Comparison of ENCODE assay signal across 32 mouse cellular contexts in the genomic region with DNA sequence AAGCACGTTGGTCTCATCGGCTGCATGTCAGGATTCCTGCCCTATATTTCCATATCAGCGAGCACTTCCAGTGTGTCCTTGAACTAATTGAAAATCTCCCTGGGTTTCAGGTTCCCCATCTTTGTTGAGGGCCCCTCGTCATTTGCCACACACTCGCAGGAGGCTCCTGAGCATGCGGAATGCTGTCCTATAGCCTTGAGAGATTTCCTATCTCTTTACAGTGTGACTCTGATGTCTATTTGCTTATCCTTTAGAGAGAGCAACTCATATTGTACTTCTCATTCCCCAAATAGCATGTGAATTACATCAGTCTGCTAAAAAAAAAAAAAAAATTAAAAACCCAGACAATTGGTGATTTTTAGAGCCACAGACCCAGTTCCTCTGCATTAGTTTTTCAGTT.
DNase-seq lines count a peak whose midpoint lies in the region; ATAC-seq lines count a peak whose summit lies in the region.
"Had no signal": no experiment of that assay in that cellular context is flagged by ENCODE, and none has a peak within 500 bp of the region (broad histone marks: within the 10 kb centered on the region; RNA-seq: fewer than 3 reads in every experiment).

No protein-coding gene starts in this region.

- no peak for ATAC-seq in heart, embryonic 13.5 days (ENCODE audit: extremely low read depth, insufficient number of reproducible peaks, low FRiP score, low TSS enrichment)
- ATAC-seq: hindbrain, postnatal 0 days; intestine, embryonic 15.5 days; liver, embryonic 12.5 days; liver, postnatal 0 days; lung, postnatal 0 days had no signal

- peaks cover 11% of the 10 kb centered on the region for H3K4me1 ChIP-seq in heart, embryonic 13.5 days
- H3K4me1 ChIP-seq: intestine, embryonic 15.5 days; liver, embryonic 12.5 days had no signal

- peak overlapping the region; percentile 37 for H3K4me2 ChIP-seq in heart, embryonic 13.5 days
- H3K4me2 ChIP-seq: embryonic facial prominence, embryonic 13.5 days; heart, embryonic 15.5 days; hindbrain, embryonic 12.5 days; intestine, embryonic 15.5 days; liver, embryonic 12.5 days had no signal

- peak; percentile 2 for DNase-seq in adrenal gland, postnatal 10 days
- DNase-seq in adrenal gland, postnatal 25 days: no peak
- no peak for DNase-seq in heart, postnatal 4 days
- peak; percentile 7 to 8 for DNase-seq in left cerebral cortex, postnatal 36 days (ENCODE audit: low spot score in 2 of 2)
- no peak for DNase-seq in left cerebral cortex, postnatal 4 days
- DNase-seq in right cerebral cortex, postnatal 25 days: peak; percentile 6
- no peak for DNase-seq in right cerebral cortex, postnatal 14 days
- DNase-seq: adrenal gland, adult 8-10 months; cerebellum, adult 11-12 months; cerebellum, adult 9-11 months; gastrocnemius, adult 2 months; gastrocnemius, postnatal 36 days; heart, adult 18-20 months; kidney, adult 8-10 months; kidney, postnatal 10 days; liver, postnatal 0 days; right cerebral cortex, postnatal 4 days; thymus, adult 18-20 months; thymus, postnatal 25 days had no signal

- H3K9ac ChIP-seq in heart, embryonic 13.5 days: no peak overlapping the region
- H3K9ac ChIP-seq: embryonic facial prominence, embryonic 13.5 days; heart, embryonic 15.5 days; hindbrain, embryonic 12.5 days; intestine, embryonic 15.5 days; liver, embryonic 12.5 days; liver, postnatal 0 days had no signal

- H3K36me3 ChIP-seq in heart, embryonic 13.5 days: no peaks in the 10 kb centered on the region
- H3K36me3 ChIP-seq: embryonic facial prominence, embryonic 13.5 days; forebrain, embryonic 10.5 days; heart, embryonic 15.5 days; hindbrain, embryonic 12.5 days; intestine, embryonic 15.5 days; liver, embryonic 12.5 days had no signal

- H3K27ac ChIP-seq in heart, embryonic 13.5 days (replicated peaks): no peak overlapping the region
- H3K27ac ChIP-seq: embryonic facial prominence, embryonic 13.5 days; forebrain, embryonic 10.5 days; gastrocnemius, adult 2 months; heart, embryonic 15.5 days; hindbrain, embryonic 12.5 days; hindbrain, postnatal 0 days; intestine, embryonic 15.5 days; left cerebral cortex, adult 2 months; liver, embryonic 12.5 days; macrophage; stomach, postnatal 0 days had no signal

- H3K4me3 ChIP-seq in heart, embryonic 13.5 days: no peak overlapping the region
- H3K4me3 ChIP-seq: embryonic facial prominence, embryonic 13.5 days; forebrain, embryonic 10.5 days; gastrocnemius, adult 2 months; heart, embryonic 15.5 days; hindbrain, embryonic 12.5 days; intestine, embryonic 15.5 days; left cerebral cortex, adult 2 months; liver, embryonic 12.5 days had no signal

- no peaks in the 10 kb centered on the region for H3K9me3 ChIP-seq in heart, embryonic 13.5 days
- H3K9me3 ChIP-seq: embryonic facial prominence, embryonic 13.5 days; forebrain, embryonic 10.5 days; heart, embryonic 15.5 days; hindbrain, embryonic 12.5 days; intestine, embryonic 15.5 days; liver, embryonic 12.5 days had no signal

- intact Hi-C loops in left cerebral cortex, postnatal 36 days (cut with DNase I): no loop called here
- intact Hi-C loops in left cerebral cortex, postnatal 4 days (cut with DNase I): no loop called here

- H3K27me3 ChIP-seq in heart, embryonic 13.5 days (replicated peaks): no peaks in the 10 kb centered on the region
- H3K27me3 ChIP-seq: CH12.LX; embryonic facial prominence, embryonic 13.5 days; heart, embryonic 15.5 days; hindbrain, embryonic 12.5 days; intestine, embryonic 15.5 days; liver, embryonic 12.5 days had no signal

- 28% methylated on average over 6 of the region's 6 CpGs for WGBS in heart, embryonic 13.5 days

Comparison
In these comparisons a context has a peak if more than half of its experiments do, and no peak if none do; other contexts are left out.
1. DNase-seq: peak in adrenal gland, postnatal 10 days (single experiment), left cerebral cortex, postnatal 36 days (2 of 2) and right cerebral cortex, postnatal 25 days (single experiment); none in adrenal gland, postnatal 25 days (single experiment), heart, postnatal 4 days (single experiment), left cerebral cortex, postnatal 4 days (single experiment) and right cerebral cortex, postnatal 14 days (single experiment).